Mouse (Mus musculus) liver, postnatal 0 days (tissue): ENCODE data around the gene Lsm3.

ENCODE experiments used
- CTCF ChIP-seq: sonication (generic); IDR thresholded peaks from 2 replicates; pipeline ENCODE4 v1.5.1; 2016; ENCODE audit warnings: antibody characterized with exemption, low read depth
- EP300 ChIP-seq: IDR thresholded peaks from 2 replicates; pipeline ENCODE4 v1.6.1; 2016; ENCODE audit warnings: antibody characterized with exemption, low read depth, mild to moderate bottlenecking

DNA sequence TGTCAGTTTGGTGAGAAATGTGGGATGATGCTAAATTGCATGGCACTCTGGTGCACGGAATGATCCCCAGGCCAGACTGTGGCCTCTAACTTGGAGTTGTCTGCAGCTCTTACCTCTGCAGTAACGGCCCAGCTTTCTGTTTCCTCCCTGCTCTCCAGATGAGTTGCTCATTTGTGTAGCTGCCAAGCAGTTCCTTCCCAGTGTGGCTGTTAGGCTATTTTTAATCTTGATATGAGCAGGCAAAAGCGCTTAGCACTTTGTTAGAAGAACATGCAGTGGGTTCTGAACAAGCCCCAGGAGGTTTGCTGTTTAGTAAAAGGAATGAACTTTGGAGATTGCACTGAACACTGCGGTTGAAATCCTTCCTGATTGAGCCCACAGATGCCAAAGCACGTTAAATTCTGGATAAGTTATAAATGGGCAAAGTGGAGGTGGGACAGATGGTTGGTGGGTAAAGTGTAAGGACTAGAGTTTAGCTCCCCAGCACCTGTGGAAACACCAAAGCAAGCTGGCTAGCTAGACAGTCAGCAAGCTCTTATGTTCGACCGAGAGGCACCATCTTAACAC is 2.8 kb downstream of the Lsm3 start:
- TF ChIP-seq CTCF (no peak), EP300 (no peak)
